Mouse (Mus musculus) cerebellum, adult (tissue): ENCODE measurements around the gene Rpp38.

Source experiments
- ATAC-seq: cut with Nextera tagmentation; 2 replicates; pipeline ENCODE4 v1.9.2; 2017; ENCODE audit warnings: mild to moderate bottlenecking, moderate library complexity, mixed read lengths; ENCODE audit not compliant: insufficient number of reproducible peaks, low FRiP score, low TSS enrichment

Rpp38 gene

GRCm38 (mm10) chr2:3332484-3333242 lies at the start of gene Rpp38:
Gene Rpp38 (minus strand): TSS chr2:3332643.
- peak; percentile 95 for ATAC-seq

- no peak for ATAC-seq
Measured at GRCm38 (mm10) chr2:3365127-3365526, 32.7 kb upstream of the Rpp38 start.

- ATAC-seq = no peak
Measured at GRCm38 (mm10) chr2:3361067-3361466, 28.6 kb upstream of the Rpp38 start.

- ATAC-seq = no peak
Measured at GRCm38 (mm10) chr2:3357887-3358286, 25.4 kb upstream of the Rpp38 start.

GRCm38 (mm10) chr2:3356311-3356710 lies 23.9 kb upstream of the Rpp38 start:
- no peak for ATAC-seq

- ATAC-seq = no peak
Measured at GRCm38 (mm10) chr2:3355793-3356192, 23.4 kb upstream of the Rpp38 start.

GRCm38 (mm10) chr2:3353160-3353559 lies 20.7 kb upstream of the Rpp38 start:
- no peak for ATAC-seq

- ATAC-seq = no peak; the same call in 1 of the 2 replicates
Measured at GRCm38 (mm10) chr2:3348919-3349318, 16.5 kb upstream of the Rpp38 start.

GRCm38 (mm10) chr2:3348422-3348821 lies 16.0 kb upstream of the Rpp38 start:
- ATAC-seq = no peak

- peak; percentile 50 for ATAC-seq
Measured at GRCm38 (mm10) chr2:3335611-3336301, 3.3 kb upstream of the Rpp38 start, which contains the start of gene Acbd7. Gene Acbd7 (plus strand): TSS chr2:3336168.

GRCm38 (mm10) chr2:3333761-3334160 lies 1.3 kb upstream of the Rpp38 start:
- no peak for ATAC-seq

GRCm38 (mm10) chr2:3332056-3332455 lies 387 bp downstream of the Rpp38 start:
- ATAC-seq = no peak; the same call in 1 of the 2 replicates

- ATAC-seq = no peak
Measured at GRCm38 (mm10) chr2:3331071-3331703, 1.3 kb downstream of the Rpp38 start.

GRCm38 (mm10) chr2:3327351-3327750 lies 5.1 kb downstream of the Rpp38 start:
- no peak for ATAC-seq

GRCm38 (mm10) chr2:3326547-3326946 lies 5.9 kb downstream of the Rpp38 start:
- ATAC-seq = no peak

- no peak for ATAC-seq
Measured at GRCm38 (mm10) chr2:3324381-3325130, 7.9 kb downstream of the Rpp38 start.

- ATAC-seq = no peak
Measured at GRCm38 (mm10) chr2:3323132-3323531, 9.3 kb downstream of the Rpp38 start.

- peak; percentile 93 for ATAC-seq
Measured at GRCm38 (mm10) chr2:3305426-3306025, 26.9 kb downstream of the Rpp38 start.

GRCm38 (mm10) chr2:3295826-3296225 lies 36.6 kb downstream of the Rpp38 start:
- no peak for ATAC-seq

GRCm38 (mm10) chr2:3292170-3292569 lies 40.3 kb downstream of the Rpp38 start:
- ATAC-seq = no peak
